Mouse (Mus musculus) testis, adult 2 months (tissue): Measurements from ENCODE around the gene Ces2f.

Experiments used
- CTCF ChIP-seq: fragments of 200-500 bp; IDR thresholded peaks from 2 replicates; pipeline ENCODE4 v1.5.1; 2012; ENCODE audit warnings: low read depth, mild to moderate bottlenecking, inconsistent platforms, low read length, moderate library complexity; ENCODE audit not compliant: control insufficient read depth, insufficient read depth, insufficient replicate concordance
- POLR2A ChIP-seq: fragments of 200-500 bp; IDR thresholded peaks from 2 replicates; pipeline ENCODE4 v1.6.1; 2012; ENCODE audit warnings: low read depth, mild to moderate bottlenecking, inconsistent platforms, low read length, moderate library complexity; ENCODE audit not compliant: control insufficient read depth

- TF ChIP-seq CTCF (no peak), POLR2A (no peak)
Measured at GRCm38 (mm10) chr8:104961537-104961961, 14.4 kb downstream of the Ces2f start, which contains the start of gene Ces2g.
